Mouse (Mus musculus): ENCODE data around the gene L3mbtl3.

GRCm38 (mm10) chr10:26328843-26329242 is 46.9 kb downstream of the L3mbtl3 start:
- TF ChIP-seq POLR2A (IDR thresholded peaks at IDR 0.05; ENCODE audit: extremely low read depth, insufficient read depth, low read length): no peak
- TF ChIP-seq CTCF (IDR thresholded peaks at IDR 0.05; ENCODE audit: low read depth, low read length): no peak

All from liver, adult 2 months (tissue).